Mouse (Mus musculus): ENCODE results near the gene Dync2li1.
A peak's percentile ranks its signal among the peaks of the same experiment; 100 is the strongest.

Dync2li1 gene

DNA sequence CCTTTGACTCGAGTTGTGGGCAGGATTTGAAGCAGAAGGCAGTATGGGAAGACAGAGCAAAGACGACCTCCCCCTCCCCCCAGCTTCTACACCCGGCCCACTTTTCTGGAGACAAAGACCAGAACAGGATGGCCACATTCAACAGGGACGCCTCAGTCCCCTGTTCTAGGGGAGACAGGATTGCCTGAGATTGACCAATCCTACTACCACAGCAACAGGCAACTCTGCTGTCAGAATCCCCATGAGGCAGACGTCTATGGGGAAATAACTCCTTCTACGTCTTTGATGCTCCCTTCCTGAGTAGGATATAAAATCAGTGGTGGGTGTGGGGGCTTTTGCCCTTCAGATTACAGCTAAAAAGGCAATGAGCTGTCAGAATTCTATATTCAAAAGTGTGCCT lies 58.0 kb downstream of the Dync2li1 start:
- DNase-seq (ENCODE audit: low spot score in 2 of 2) = no peak

DNA sequence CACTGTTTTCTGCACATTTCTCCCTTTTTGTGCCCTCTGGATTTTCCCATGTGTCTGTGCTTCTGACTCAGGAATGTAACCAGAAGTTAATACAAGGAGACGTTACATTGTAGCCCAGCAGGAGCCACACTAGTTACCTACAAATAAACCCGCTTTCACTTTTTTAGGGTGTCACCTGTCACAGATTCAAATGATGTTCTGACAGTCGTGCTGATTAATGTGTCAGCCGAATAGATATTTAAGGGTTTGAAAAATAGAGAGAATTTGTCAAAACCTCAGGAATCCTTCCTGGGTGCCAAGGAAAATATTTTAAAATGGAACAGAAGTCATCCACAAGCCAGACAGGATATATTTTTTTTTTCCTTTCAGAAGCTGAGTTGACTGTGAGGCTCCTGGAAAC lies 59.0 kb downstream of the Dync2li1 start:
- DNase-seq (ENCODE audit: low spot score in 2 of 2) = no peak

DNA sequence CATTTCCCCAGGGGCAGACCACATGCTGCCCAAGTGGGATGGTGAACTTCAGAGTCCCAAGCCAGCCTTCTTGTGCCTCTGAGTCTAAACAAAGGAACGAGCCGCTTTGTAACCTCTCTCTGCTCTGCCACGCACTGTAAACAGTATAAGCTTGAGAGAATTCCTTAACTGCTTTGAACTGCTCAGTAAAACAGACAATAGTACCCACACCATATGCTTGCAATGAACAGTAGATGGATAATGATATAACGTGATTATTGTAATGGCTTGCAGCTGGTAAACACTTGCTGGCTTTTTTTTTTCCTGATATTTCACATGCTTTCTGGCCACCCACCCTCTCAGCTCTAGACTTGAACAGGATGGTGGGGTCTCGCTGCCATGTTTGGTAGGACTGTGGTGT lies 61.7 kb downstream of the Dync2li1 start:
- no peak for DNase-seq (ENCODE audit: low spot score in 2 of 2)

DNA sequence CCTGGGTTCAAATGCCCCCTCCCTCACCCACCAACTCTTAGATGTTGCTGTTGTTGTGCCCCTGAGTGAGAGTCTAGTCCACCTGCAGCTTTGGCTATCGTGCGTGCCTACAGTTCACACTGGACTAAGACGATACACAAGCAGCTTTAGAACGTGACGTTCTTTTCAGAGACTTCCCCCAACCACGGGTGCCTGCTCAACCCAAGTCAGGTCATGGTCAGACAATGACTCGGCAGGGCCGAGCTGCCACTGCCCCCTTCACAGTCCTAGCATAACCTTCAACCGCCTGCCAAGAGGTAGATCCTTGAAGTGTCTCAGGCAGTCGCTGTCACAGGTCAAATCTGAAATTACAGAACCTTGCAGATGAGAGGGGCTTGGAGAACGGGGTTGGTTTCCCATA lies 62.5 kb downstream of the Dync2li1 start:
- no peak for DNase-seq (ENCODE audit: low spot score in 2 of 2)

DNA sequence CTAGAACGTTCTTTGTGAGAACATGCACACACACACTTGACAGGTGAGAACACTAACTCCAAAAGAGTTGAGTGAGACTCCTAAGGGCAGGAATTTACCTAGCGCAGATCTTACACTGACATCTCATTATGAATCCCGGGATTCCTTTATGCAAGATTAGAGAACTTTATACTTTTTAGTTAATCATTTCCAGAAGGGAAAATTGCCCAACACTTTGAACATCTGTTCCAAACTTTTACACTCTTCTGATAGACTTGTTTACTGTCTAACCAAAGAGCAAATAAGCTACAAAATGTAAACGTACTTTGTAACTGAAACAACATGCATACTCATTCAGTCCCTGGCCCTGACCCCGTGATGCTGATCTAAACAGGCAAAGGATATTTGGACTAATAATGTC lies 63.0 kb downstream of the Dync2li1 start:
- no peak for DNase-seq (ENCODE audit: low spot score in 2 of 2)

GRCm38 (mm10) chr17:84690111-84690510 lies 63.8 kb downstream of the Dync2li1 start:
- no peak for DNase-seq (ENCODE audit: low spot score in 2 of 2)

DNA sequence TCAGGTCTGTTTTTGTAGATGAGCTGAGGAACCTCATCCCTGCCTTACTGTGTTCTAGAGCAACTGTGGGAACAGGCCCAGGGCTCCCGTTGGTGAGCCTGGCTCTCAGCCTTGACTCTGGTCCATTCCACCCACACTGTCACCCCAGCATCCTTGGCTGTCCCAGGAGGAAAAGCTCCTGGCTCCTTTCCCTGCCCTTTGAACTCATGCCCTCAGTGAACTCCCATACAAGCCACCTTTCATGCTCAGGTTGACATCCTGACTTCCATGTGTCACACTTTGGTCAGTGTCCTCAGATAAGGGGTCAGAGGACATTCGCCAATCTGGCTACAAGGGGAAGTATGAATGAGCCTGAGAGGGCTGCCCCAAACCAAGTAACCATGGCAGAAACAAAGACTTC lies 67.4 kb downstream of the Dync2li1 start:
- no peak for DNase-seq (ENCODE audit: low spot score in 2 of 2)

- no peak for DNase-seq (ENCODE audit: low spot score in 2 of 2)
Observed at GRCm38 (mm10) chr17:84696537-84696936, 70.2 kb downstream of the Dync2li1 start.

- DNase-seq (ENCODE audit: low spot score in 2 of 2) = peak in 1 of 2 experiments; percentile 75
Observed at GRCm38 (mm10) chr17:84698727-84699126, 72.4 kb downstream of the Dync2li1 start.
